Mouse (Mus musculus): ENCODE results near the gene Selenbp1.
"Not testable (repeated sequence)": the region's sequence is repeated elsewhere in the genome, so short reads cannot be mapped to it uniquely, and the experiment has no call there.

The Selenbp1 gene

DNA sequence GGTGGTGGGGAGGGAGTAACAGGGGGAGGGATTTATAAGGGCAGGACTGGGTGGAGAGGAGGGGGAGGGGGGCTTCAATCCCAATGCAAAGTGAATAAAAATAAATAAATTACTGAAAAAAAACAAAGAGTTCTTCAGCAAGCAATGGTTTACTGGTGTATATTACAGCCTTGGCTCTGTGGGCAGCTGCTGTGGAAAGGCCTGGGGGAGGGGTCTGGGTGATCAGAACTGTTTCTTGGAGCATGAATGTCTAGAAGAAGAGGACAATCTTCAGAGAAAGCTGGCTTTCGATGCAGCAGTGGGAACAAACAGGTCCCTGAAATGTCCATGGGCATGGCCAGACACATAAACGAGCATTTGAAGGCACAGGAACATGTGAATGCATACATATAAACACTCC is 577 bp upstream of the Selenbp1 start:
- DNase-seq (ENCODE audit: low spot score) = not testable (repeated sequence)

DNA sequence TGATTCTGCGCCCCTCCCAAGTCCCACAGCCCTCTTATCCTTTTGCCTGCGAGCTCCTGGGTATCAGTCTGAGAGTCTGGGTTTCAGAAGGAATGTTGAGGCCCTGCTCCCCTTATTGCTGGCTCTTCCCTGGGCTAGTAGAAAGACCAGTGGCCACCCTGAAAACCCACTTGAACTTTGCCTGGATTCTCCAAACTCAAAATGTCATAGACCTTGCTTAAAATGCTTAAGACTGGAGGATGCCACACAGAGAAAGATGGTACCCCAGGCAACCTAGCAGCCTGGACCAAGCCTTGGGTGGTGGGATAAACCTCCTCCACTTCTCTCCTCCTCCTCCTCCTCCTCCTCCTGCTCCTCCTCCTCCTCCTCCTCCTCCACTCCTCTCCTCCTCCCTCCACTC is 748 bp downstream of the Selenbp1 start:
- DNase-seq (ENCODE audit: low spot score) = not testable (repeated sequence)

DNA sequence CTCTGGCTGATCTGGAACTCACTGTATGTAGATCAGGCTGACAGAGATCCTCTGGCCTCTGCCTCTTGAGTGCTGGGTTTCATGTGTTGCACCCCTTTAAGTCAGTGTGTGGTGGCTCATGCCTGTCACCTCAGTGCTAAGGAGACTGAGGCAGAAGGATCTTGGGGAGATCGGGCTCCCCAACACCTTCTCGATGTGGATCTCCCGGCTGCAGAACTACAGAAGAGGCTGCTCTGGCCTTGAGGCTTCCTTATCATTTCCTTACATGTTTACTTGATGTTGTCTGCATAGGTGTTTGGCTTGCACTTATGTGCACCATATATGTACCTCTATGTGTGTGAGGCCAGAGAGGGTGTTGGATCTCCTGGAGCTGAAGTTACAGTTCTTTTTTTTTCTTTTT is 1.7 kb downstream of the Selenbp1 start:
- not testable (repeated sequence) for DNase-seq (ENCODE audit: low spot score)

DNA sequence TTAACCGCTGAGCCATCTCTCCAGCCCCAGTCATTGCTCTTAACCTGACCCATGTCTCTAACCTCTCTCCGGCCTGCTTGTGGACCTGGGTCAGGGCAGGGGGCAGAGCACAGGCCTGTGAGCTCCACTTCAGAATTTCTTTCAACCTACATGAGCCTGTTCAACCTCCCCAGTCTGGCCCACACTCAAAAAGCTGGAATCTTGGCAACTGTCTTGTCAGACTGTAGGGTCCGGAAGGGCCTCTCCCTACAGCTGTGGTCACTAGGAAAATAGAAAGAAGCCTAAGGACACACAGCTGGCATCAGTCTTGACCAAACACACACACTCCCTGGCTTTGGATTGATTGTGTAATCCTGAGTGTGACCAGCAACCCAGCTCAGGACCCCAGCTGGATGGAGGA is 2.5 kb downstream of the Selenbp1 start:
- DNase-seq (ENCODE audit: low spot score) = not testable (repeated sequence)

DNA sequence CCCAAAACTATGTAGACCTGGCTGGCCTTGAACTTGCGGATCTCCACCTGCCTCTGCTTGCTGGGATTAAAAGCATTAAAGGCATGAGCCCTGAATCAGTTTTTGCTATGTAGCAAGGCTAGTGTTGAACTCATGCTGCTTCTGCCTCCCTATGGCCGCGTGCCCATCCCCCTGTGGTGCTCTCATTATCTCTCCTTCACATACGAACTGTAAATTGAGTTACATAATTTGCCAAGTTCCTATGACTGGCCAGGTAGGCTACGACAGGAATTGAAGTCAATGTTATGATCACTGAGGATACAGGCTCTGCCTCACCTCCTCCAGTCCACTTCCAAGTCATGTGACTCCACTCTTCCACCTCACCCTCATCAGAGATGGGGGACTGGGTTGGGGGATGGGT is 3.3 kb downstream of the Selenbp1 start:
- DNase-seq (ENCODE audit: low spot score) = not testable (repeated sequence)

DNA sequence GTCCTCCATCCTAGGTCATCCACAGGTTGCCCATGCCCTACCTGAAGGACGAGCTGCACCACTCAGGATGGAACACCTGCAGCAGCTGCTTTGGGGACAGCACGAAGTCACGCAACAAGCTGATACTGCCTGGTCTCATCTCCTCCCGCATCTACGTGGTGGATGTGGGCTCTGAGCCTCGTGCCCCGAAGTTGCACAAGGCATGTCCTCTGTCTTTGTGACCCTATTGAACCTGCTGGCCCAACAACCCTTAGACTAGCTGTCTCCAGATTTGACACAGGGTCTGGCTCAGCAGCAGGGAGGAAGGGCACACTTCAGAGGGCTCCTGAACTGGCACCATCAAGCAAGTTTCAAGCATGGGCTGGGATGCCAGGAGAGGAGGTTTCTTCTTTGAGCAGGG is 4.3 kb downstream of the Selenbp1 start:
- not testable (repeated sequence) for DNase-seq (ENCODE audit: low spot score)

DNA sequence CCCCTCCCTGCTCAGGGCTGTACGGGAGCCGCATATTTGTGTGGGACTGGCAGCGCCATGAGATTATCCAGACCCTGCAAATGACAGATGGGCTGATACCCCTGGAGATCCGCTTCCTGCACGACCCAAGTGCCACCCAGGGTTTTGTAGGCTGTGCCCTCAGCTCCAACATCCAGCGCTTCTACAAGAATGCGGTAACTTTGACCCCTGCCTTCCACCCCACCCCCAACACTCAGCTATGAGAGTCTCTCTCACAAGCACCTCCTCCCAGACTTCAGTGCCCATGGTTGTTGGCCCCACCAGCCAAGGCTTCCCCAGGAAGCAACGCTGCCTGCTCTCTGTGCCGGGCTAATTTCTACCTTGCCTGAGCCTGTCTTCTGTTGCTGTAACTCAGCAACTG is 7.2 kb downstream of the Selenbp1 start:
- not testable (repeated sequence) for DNase-seq (ENCODE audit: low spot score)

DNA sequence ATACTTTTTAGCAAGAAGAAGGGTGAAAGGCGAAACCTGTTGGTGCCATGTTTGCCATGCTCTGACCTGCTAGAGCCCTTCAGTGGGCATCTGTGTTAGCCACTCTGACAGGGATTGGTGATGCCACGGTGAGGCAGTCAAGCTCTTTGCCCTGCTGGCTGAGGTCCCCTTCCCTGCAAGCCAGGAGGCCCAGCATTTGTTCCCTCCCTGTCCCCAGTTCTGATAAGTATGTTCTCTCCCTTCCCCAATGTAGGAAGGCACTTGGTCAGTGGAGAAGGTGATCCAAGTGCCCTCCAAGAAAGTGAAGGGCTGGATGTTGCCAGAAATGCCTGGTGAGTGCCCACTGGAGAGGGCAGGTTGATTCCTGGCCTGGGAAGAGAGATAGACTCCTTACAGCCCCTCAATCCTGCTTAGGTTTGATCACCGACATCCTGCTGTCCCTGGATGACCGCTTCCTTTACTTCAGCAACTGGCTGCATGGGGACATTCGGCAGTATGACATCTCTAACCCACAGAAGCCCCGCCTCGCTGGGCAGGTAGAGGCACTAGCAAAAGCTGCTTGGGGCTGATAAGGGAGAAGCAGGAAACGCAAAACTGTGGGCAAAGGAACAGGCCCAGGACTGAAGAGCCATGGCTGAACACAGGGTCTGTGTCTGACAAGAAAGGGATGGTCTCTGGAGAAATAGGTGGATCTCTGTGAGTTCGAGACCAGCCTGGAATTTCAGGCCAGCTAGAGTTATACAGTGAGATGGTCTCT is 9.5 kb downstream of the Selenbp1 start:
- not testable (repeated sequence) for DNase-seq (ENCODE audit: low spot score)

DNA sequence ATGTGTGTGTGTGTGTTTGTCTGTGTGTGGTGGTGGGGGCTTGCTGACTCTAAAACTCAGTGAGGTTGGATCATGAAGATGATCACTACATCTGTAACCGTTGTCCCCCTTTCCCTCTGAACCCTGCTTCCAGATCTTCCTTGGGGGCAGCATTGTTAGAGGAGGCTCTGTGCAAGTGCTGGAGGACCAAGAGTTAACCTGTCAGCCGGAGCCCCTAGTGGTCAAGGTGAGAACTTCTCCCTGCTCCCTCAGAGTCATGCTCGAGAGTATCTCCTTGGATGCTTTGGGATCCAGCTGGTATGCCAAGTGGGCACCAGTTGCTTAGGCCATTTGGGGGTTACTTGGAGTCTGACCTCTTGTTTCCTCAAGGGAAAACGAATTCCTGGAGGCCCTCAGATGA is 10.8 kb downstream of the Selenbp1 start:
- not testable (repeated sequence) for DNase-seq (ENCODE audit: low spot score)

DNA sequence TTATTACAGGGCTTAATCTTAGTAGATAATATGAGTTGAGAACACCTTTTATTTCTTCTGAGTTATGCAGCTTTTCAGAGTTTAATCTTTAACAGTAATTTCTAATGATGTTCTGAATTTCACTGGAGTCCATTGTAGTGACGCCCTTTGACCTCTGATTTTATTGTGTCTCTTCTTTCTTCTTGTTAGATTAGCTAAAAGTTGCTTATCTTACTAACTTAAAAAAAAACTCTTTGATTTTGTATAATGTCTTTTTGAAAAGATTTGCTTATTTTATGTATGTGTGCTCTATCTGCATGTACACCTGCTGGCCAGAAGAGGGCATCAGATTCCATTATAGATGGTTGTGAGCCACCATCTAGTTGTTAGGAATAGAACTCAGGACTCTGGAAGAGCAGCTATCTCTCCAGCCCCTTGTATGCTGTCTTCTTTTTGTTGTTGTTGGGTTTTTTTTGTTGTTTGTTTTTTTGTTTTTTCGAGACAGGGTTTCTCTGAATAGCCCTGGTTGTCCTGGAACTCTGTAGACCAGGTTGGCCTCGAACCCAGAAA is 15.3 kb downstream of the Selenbp1 start:
- DNase-seq (ENCODE audit: low spot score) = no peak

DNA sequence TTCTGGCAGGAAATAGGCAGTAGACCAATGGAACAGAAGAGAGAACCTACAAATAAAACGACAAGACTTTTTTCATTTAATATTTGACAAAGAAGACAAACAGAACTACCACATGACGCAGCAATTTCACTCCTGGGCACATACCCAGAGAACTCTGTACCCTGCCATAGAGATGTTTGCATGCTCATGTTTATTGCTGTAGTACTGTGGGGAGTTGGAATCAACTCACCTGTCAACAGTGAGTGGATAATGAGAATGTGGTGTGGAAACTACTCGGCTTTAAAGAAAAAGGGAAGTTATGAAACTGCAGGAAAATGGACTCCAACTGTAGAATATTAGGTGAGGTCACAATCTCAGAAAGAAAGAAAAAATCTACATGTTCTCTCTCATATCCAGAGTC is 16.8 kb downstream of the Selenbp1 start:
- no peak for DNase-seq (ENCODE audit: low spot score)

DNA sequence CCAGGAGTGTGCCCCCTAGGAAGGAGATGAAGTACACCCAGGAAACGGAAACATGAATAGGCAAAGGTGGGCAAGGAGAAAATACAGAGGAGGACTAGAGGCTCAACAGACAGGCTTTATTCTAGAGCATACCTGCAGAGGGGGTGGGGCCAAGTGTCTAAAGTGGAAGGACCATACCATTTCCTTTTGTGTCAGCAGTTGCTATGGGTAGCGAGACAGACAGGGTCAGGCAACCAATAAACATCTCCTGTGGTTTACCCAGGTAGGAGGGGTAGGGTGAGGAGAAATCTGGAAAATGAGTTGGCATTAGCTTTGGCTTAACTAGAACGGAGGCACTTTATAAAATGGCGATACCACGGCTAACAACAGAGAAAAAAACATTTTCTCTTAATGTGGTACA is 19.9 kb downstream of the Selenbp1 start:
- no peak for DNase-seq (ENCODE audit: low spot score)

DNA sequence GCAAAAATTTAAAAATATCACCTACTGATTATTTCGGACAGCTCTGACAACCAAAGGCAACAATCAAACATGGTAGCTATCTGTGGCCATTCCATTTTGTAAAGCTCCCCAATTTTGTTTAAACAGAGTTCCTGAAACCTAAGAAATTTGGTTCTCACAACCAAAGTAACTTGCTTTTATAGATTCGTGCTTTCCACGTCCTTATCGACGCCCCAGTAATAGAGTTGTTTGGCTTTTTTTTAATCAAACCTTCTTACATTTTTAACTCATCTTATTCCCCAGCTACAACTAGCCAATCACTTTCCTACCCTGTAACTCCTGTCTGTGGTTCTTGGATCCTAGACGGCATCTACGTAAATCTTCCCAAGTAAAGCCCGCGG is 20.5 kb downstream of the Selenbp1 start:
- no peak for DNase-seq (ENCODE audit: low spot score)

DNA sequence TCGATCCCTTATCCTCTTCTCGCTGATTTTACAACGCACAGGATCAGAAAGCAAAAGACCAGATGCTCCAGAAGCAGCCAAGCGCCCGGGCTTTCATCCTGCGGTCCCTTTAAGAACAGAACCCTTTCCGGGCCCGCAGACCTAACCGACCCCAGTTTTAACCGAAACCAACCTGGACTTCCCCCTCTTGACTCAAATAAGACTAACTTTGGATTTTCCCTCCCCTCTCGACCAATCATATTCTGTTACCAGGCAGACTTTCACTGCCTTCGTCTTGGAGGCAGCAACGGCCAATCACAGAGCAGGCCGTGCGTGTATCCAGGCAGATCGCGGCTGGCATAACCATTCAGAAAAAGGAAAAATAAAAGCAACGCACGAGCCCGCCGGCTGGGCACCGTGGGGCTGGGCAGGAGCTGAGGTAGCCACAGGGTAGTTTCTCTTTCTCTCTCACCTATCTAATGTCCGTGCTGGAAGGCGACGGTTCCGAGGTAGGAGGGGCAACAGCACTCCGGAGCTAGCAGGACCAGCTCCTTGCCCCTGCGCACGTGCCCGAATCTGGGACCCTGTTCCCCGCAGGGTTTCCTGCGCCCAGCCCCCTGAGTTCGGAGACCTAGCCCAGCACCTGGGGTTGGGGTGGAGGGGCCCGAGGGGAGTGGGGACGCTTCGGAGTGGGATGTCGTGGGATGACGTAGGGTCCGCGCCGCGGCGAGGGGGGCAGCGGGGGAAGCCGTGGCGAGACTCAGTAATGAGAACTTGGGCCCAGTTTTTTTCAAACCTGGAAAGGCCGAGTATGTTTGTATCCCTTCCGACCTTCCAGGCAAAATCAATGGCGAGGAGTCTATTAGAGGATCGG is 21.1 kb downstream of the Selenbp1 start, which contains the start of gene Rfx5:
Gene Rfx5 (plus strand): TSS at position 312 of the 853 bp plus-strand sequence.
- peak; percentile 95 for DNase-seq (ENCODE audit: low spot score)

DNA sequence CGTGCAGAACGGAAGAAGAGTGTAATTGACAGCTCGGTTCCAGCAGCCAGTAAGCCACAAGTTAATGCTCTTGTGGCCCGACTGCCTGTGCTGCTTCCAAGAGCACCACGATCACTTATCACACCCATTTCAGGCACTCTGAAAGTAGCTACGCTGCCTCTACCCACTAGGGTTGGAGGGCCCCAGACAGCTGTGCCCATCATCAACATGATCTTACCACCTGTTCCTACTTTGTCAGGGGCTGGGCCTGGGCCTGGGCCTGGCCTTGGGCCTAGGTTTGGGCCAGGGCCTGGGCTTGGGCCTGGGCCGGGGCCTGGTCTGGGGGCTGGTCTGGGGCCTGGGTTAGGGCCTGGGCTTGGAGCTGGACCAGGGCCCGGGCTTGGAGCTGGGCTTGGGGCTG is 25.4 kb downstream of the Selenbp1 start:
- no peak for DNase-seq (ENCODE audit: low spot score)

DNA sequence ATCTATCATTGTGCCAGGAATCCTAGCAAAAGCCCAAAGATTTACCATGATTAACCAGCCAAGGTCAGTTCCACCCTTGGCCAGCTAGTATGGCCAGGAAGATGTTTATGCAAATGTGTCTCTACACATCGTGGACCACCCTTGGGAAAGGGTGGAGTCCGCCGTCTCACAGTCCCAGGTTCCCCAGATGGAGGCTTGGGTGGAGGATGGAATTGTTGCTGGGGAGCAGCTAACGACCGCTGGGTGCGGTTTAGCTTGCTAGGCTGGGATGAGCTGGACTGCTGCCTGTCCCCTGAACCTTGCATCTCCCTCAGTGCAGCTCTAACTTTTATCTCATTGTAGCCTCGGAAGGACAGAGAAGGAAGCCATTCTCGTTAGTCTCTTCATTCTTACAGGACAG is 27.0 kb downstream of the Selenbp1 start:
- DNase-seq (ENCODE audit: low spot score) = no peak

DNA sequence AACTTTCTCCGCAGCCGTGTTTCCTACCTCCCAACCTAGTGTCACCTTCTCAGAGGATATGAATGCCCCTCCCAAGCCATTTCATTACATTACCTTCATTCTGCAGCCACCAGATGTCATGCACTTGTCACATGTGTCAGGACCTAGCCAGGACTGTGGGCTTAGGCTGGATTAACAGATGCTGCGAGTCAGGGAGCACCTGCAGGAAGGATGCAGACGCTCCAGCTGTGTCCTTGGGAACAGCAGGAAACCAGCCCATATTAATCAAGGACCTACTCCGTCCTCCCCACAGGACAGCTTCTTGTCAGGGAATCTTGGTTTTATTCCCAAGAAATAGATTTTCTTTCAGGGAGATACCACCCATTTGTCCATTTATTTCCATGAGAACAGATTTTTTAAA is 27.5 kb downstream of the Selenbp1 start:
- no peak for DNase-seq (ENCODE audit: low spot score)

DNA sequence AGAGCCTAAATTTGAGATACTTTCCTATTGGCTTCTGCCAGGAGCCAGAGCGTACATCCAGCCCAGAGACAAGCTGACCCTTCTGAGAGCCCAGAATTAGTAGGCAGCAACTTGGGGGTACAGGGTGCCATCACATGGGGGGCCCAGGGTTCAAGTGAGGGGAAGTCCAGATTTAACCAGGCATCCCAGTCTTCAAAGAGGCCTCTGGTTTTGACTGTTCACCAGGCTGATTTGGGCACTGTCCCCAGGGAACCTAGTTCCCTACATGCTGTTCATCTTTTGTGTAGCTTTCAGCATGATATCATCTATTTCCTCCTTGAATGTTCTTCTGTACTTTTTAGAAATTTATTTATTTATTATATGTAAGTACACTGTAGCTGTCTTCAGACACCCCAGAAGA is 32.1 kb downstream of the Selenbp1 start:
- no peak for DNase-seq (ENCODE audit: low spot score)

DNA sequence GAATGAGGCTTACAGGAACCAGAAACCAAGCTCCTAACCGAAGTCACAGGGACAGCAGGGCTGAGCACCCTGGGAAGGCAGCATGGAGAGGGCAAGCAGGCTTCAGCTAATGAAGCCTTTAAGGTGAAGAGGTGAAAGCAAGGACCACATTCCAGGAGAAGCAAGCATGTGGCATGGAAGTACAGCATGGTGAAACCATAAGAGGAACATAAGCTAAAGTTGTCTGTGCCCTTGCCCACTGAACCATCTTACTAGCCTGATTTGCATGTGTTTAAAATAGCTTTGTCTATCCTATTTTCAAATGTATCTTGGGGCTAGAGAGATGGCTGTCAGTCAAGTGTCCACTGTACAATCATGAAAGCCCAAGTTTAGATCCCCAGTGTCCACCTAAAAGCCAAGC is 33.0 kb downstream of the Selenbp1 start:
- DNase-seq (ENCODE audit: low spot score) = no peak

DNA sequence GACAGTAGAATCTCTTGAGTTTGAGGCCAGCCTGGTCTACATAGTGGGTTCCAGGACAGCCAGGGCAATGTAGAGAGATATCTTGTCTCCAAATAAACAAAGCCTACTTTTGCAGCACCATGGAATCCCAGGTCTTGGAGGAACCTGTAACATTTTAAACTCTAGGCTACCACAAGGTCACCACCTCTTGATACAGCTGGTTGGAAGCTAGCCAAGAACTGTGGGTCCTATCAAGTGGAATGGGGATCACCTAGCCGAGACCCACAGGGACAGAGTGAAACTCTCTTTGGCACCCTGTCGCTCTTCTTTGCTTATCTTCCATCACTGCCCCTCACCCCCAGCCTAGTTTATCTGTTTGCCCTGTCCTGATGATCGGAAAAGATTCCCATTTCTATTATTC is 39.7 kb downstream of the Selenbp1 start:
- no peak for DNase-seq (ENCODE audit: low spot score)

DNA sequence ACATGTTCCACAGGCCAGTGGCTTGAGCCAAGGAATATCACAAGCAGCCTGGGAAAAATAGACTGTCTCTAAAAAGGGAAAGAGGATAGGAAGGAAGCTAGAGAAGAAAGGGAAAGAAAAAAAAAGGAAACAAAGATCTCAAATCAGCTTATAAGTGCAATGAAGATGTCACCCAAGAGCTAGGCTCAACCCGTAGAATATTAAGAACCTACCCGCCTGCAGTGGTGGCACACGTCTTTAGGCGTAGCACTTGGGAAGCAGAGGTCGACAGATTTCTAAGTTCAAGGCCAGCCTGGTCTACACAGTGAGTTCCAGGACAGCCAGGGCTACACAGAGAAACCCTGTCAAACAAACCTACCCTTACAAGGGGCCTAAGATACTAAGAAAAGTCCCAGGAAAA is 40.8 kb downstream of the Selenbp1 start:
- DNase-seq (ENCODE audit: low spot score) = no peak

DNA sequence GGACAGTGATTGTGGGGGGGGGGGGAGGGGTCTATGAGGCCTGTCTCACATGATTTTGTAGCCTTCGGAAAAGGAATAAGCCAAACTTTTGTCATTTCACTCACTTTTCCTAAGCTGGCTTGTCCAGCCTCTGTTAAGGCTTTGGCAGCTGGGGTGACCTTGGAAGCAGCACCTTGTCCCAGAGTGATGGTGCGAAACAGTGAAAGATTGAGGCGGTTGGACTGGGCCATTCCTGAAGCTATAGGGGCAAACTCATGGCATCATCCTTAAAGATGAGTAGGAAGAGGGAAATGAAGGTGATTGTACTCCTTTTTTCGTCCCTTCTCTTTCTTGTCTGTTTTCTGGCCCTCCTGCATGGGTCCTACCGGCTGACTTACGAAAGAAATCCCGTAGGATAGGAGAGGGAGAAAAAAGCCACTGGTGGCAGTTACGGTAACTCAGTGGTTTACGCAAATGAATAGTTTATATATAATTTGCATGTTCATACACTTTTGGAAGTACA is 41.2 kb downstream of the Selenbp1 start:
- no peak for DNase-seq (ENCODE audit: low spot score)
